Mouse (Mus musculus): ENCODE measurements around the gene Wdr54.
A peak's percentile ranks its signal among the peaks of the same experiment; 100 is the strongest.

Wdr54 gene

DNA sequence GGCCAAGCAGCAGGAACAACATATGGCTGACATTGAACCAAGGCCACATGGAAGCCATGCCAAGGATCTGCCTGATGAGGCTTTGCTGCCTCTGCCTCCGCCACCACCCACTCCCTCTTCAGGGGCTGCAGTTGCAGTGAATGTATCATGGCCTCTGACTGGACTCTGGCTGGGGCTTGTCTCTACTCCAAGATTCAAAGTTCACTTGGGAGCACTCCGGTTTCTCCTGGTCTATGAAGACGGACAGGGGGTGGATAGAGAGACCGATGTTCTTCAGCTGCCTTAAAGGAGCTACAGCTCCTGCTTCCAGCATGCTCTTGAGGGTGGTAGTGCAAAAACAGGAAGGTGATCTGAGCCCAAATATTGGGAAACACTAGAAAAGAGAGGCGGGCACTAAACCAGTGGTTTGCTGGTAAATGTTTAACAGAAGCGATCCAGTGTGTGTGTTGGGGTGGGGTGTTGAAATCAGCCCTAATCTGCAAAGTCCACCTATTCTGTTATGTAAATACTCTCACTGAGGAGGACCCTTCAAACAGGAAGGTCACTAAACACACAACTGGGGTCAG is 24.6 kb downstream of the Wdr54 start:
- DNase-seq (ENCODE audit: extremely low read depth, low read depth): no peak

DNA sequence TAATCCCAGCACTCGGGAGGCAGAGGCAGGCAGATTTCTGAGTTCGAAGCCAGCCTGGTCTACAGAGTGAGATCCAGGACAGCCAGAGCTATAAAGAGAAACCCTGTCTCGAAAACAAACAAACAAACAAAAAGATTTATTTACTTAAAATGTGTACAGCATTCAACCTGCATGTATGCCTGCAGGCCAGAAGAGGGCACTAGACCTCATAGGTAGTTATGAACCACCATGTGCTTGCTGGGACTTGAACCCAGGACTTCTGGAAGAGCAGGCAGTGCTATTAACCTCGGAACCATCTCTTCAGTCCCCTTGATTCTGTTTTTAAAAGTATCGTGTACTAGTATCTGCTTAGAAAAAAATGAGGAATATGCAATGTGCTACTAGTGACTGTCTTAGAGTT is 28.8 kb downstream of the Wdr54 start:
- no peak for DNase-seq (ENCODE audit: extremely low read depth, low read depth)

DNA sequence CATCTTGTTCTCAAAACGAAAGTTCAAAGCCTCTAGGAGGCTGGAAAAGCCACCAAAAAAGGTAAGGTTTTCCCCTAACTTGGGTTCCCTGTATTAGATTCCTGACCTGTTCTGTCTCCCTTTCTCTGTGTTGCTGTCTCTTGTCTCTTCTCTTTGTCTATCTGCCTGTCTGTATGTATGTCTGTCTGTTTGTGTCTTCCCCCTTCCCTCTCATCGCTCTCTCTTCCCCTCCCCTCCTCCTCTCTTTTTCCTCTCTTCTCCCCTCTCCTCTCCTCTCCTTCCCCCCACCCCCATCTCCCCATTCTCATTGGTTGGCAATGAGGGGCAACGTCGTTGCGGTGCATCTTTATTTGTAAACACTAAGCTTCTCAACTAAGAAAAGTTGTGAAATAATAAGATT is 30.9 kb downstream of the Wdr54 start, which contains the start of gene Ino80b:
Ino80b (minus strand) TSS at position 101 of the 400 bp plus-strand sequence.
- no peak for DNase-seq (ENCODE audit: extremely low read depth, low read depth)

- peak; percentile 97 for DNase-seq (ENCODE audit: extremely low read depth, low read depth)
Measured at GRCm38 (mm10) chr6:83124851-83125312, 31.3 kb downstream of the Wdr54 start.

- DNase-seq (ENCODE audit: extremely low read depth, low read depth): no peak
Measured at GRCm38 (mm10) chr6:83122961-83123360, 33.2 kb downstream of the Wdr54 start.

DNA sequence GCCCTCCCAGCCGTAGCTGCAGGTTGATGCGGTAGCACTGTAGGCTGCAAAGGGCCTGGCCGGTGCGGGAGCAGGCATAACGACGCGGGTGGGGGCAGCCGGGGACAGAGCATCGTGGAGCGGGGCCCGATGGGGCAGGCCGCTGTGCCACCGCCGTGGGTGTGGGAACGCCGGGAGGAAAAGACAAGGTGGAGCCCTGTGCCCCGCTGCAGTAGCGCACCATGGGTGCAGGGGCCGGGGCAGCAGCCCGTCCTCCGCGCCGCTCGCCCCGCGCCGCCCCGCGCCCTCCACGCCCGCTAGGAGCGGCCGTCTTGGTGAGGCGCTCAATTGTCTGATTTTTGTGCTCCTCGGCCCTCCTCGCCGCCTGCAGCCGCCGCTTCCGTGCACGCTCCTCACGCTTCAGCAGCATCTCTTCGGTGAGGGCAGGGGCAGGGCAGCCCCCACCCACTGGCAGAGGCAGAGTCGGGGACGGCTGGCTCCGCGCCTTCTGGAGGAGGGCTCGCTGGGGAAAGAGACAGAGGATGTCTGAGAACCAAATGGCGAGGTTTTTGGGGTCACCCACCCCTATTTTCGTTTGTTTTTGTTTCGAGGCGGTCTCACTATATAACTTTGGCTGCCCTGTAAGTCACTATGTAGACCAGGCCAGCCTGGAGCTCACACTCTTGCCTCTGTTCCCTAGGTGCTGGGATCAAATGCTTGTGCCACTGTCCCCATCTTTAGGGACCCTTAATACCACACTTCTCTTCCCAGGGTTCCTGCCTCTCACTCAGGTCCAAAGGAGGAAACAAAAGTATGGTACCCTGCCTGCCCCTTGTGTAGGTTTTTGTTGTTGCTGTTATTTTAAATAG is 34.1 kb downstream of the Wdr54 start:
- no peak for DNase-seq (ENCODE audit: extremely low read depth, low read depth)

GRCm38 (mm10) chr6:83120930-83121862 is 35.0 kb downstream of the Wdr54 start, which contains the start of gene Wbp1:
Wbp1 (minus strand) TSS chr6:83121559.
- peak; percentile 100 for DNase-seq (ENCODE audit: extremely low read depth, low read depth)

DNA sequence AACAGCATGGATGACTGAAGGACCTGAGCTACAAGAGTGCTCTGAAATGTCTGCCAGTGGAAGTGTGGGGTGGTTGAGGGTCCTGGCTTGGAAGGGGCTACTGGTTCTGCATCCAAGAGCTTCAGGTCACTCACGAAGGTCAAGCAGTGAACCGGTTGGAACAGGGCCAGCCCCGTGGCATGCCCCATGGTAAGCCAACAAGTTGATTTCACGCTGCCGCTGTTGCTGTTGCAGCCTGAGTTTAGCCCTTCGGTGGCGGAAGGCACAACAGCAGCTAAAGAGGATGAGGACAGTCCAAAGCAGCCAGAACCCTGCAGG is 36.5 kb downstream of the Wdr54 start:
- DNase-seq (ENCODE audit: extremely low read depth, low read depth): no peak

DNA sequence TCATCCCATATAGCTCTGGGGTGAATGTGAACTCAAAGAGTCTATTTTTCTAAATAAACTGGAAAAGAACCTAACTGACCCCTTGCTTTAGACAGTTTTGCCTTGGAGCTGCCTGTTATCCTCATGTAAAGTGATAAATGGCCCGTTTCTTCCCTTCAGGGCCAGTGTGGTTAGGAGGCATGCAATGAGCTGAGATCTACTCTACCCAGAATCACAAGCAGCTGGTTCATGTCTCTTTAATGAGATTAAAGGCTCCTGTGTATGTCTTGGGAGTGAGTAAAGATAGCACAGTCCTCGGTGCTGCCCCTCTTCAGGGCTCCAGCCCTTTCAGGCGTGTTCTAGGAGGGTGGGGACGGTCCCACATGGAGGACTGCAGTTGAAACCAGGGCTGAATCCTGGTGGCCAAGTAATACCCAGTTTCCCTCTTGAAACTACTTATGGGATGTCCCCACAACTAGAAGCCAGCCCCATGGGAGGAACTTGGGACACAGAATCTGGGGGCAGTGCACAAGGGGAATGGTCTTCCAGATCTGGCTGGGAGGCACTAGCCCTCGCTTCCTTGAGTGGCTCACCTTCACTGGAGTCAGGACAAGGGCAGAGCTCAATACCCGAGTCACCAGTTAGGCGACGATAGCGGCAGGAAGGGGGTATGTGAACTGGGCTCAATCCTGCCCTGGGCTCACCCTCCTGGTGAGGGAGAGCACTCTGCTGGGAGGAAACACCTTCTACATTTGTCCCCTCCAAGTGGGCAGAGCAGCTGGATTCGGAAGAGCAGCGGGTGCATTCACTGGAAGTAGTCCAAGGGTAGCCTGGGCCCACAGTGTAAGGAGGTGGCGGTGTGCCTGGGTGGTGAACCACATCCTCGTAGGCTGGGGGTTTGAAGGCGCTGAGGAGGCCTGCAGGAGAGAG is 37.1 kb downstream of the Wdr54 start:
- DNase-seq (ENCODE audit: extremely low read depth, low read depth): no peak

DNA sequence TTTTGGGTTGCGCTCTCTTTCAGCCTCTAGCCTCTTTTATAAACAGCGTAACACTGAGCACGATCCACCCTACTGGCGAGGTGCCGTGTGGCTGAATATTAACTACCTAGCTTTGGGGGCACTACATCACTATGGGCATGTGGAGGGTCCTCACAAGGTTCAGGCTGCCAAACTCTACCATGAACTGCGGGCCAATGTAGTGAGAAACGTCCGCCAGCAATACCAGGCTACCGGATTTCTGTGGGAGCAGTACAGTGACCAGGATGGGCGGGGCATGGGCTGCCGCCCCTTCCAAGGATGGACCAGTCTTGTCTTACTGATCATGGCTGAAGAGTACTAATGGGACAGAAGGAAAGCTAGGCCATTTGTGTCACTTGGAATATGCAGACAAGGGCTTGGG is 37.8 kb downstream of the Wdr54 start:
- DNase-seq (ENCODE audit: extremely low read depth, low read depth): no peak

DNA sequence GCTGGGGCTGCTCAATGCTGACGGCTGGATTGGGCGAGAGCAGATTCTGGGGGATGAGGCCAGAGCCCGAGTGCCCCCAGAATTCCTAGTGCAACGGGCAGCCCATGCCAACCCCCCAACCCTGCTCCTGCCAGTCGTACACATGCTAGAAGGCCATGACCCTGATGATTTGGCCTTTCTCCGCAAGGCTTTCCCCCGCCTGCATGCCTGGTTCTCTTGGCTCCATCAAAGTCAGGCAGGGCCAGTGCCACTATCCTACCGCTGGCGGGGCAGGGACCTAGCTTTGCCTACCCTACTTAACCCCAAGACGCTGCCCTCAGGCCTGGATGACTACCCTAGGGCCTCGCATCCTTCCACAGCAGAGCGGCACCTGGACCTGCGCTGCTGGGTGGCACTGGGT is 38.6 kb downstream of the Wdr54 start:
- DNase-seq (ENCODE audit: extremely low read depth, low read depth): no peak

GRCm38 (mm10) chr6:83117165-83117438 is 39.1 kb downstream of the Wdr54 start:
- DNase-seq (ENCODE audit: extremely low read depth, low read depth): no peak

- DNase-seq (ENCODE audit: extremely low read depth, low read depth): no peak
Measured at GRCm38 (mm10) chr6:83116373-83117164, 39.6 kb downstream of the Wdr54 start.

- no peak for DNase-seq (ENCODE audit: extremely low read depth, low read depth)
Measured at GRCm38 (mm10) chr6:83115682-83116372, 40.4 kb downstream of the Wdr54 start.

DNA sequence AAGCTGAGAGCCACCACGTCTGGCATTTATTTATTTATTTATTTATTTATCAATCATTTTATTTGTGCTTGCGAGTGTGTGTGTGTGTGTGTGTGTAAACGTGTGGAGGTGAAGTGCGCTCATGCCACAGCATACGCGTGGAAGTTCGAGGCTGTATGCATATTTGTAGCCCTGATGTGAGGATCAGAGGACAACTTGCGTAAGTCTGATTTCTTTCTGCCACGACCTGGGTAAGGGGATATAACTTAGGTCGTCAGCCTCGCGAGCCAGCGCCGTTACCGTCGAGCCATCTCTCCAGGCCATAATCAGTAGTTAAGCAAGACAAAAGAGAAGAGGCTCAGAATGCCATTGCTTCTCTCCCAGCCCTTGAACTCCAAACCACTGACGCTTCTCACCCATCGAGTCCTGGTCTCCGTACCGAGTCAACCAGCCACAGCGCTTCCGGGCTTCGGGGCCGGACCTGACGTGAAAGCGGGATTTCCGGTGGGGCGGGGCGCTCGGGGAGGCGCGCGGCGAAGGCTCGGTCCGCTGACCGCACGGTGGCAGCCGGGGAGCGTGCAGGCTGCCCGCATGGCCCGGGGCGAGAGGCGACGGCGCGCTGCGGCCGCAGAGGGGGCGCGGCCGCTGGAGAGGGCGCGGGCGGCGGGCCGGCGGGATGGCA is 41.1 kb downstream of the Wdr54 start, which contains the start of gene Mogs:
Mogs (plus strand) TSS at position 486 of the 661 bp plus-strand sequence.
- peak; percentile 75 for DNase-seq (ENCODE audit: extremely low read depth, low read depth)

GRCm38 (mm10) chr6:83111510-83112136 is 44.6 kb downstream of the Wdr54 start:
- no peak for DNase-seq (ENCODE audit: extremely low read depth, low read depth)

GRCm38 (mm10) chr6:83108762-83109668 is 47.2 kb downstream of the Wdr54 start, which contains the start of gene Mrpl53:
Mrpl53 (plus strand) TSS chr6:83109040.
- DNase-seq (ENCODE audit: extremely low read depth, low read depth): no peak
